Mouse (Mus musculus): ENCODE measurements around the gene Nabp2.

Nabp2 gene

DNA sequence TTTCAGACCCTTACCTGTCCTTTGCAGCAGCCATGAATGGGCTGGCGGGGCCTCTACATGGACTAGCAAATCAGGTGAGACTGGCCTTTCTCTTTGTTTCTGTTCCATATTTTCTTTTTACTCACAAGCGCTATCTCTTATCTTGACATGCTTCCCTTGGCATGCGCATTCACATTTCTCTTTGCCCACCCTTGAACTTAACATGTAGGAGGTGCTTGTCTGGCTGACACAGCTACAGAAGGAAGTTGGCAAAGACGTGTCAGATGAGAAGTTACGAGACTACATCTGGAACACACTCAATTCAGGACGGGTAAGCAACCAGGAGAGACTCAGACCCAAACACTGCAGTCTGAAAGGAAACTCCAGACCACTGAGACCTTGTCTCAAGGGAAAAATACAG, 52.1 kb downstream of the Nabp2 start:
- DNase-seq (ENCODE audit: low read depth, low spot score), result no peak

DNA sequence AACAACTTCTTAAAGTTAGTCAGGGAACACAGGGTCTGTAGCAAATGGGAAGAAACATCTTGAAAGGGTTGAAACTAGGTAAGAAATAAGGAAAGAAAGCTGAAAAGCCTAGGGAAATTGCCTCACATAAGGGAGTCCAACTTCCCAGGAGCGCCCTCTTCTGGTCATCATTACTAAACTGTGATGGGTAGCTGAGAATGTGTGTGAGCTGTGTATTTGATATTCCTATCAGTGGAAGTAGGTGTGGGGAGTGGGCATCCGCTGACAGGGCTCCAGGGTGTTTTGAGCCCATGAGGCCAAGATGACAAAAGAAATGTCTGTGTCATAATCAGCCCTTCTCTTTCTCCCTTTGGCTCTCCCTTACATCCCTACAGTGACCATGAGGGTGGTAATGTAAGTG, 52.5 kb downstream of the Nabp2 start:
- DNase-seq (ENCODE audit: low read depth, low spot score), result no peak

Data from skeletal muscle tissue, adult 2 months (tissue).